Mouse (Mus musculus) gastrocnemius, postnatal 4 days (tissue): Measurements from ENCODE around the gene Tmprss11g. TPM values are rescaled to one million over a fixed set of nuclear protein-coding genes. Genes with fewer than 3 reads are reported as not detected.

Experiments used
- DNase-seq, 2 experiments: peaks; one replicate each; pipeline ENCODE4 v3.0.0; 2021 to 2022; ENCODE audit warnings: low spot score in 2 of 2, mixed read lengths in 2 of 2
- long read RNA-seq, 2 experiments: library from polyadenylated mRNA; stranded (forward); transcript quantifications; one replicate each; pipeline ENCODE4 v2.0.0; 2021
- total RNA-seq, 2 experiments: library from RNA; stranded (reverse); gene quantifications; 2 replicates each; pipeline ENCODE4 v1.2.3; 2021

The Tmprss11g gene
- not detected for total RNA-seq
- long read RNA-seq, experiment 1: 0 reads
- long read RNA-seq, experiment 2: 0 reads

GRCm38 (mm10) chr5:86518500-86518899 lies at the start of gene Tmprss11g:
Gene Tmprss11g (minus strand): TSS chr5:86518600.
- no peak for DNase-seq

GRCm38 (mm10) chr5:86546693-86547092 lies 28.3 kb upstream of the Tmprss11g start:
- no peak for DNase-seq

- DNase-seq: no peak
Measured at GRCm38 (mm10) chr5:86540601-86541000, 22.2 kb upstream of the Tmprss11g start.

GRCm38 (mm10) chr5:86528725-86529124 lies 10.3 kb upstream of the Tmprss11g start:
- DNase-seq: no peak

- DNase-seq: no peak
Measured at GRCm38 (mm10) chr5:86511538-86511937, 6.9 kb downstream of the Tmprss11g start.

- DNase-seq: no peak
Measured at GRCm38 (mm10) chr5:86493453-86493852, 24.9 kb downstream of the Tmprss11g start.

- DNase-seq: no peak
Measured at GRCm38 (mm10) chr5:86482562-86482961, 35.8 kb downstream of the Tmprss11g start.

- DNase-seq: no peak
Measured at GRCm38 (mm10) chr5:86482031-86482430, 36.4 kb downstream of the Tmprss11g start.

GRCm38 (mm10) chr5:86473859-86474258 lies 44.5 kb downstream of the Tmprss11g start:
- no peak for DNase-seq

GRCm38 (mm10) chr5:86468890-86469289 lies 49.5 kb downstream of the Tmprss11g start, which contains the start of gene Tmprss11a:
Gene Tmprss11a (minus strand): TSS chr5:86468990.
- no peak for DNase-seq

- no peak for DNase-seq
Measured at GRCm38 (mm10) chr5:86439306-86439705, 79.1 kb downstream of the Tmprss11g start.

GRCm38 (mm10) chr5:86438548-86438947 lies 79.9 kb downstream of the Tmprss11g start:
- no peak for DNase-seq

Other genes with a start within 250 kb of the Tmprss11g start
- gene Tmprss11c, start 229.3 kb downstream of the Tmprss11g start, total RNA-seq: not detected
- not detected for gene Tmprss11d, start 145.2 kb downstream of the Tmprss11g start, total RNA-seq
- gene Tmprss11a, start 49.6 kb downstream of the Tmprss11g start, total RNA-seq: not detected
- not detected for gene Tmprss11f, start 113.8 kb upstream of the Tmprss11g start, total RNA-seq
- not detected for gene Tmprss11b, start 157.8 kb upstream of the Tmprss11g start, total RNA-seq
- not detected for gene Tmprss11e, start 227.2 kb upstream of the Tmprss11g start, total RNA-seq